Mouse (Mus musculus) gastrocnemius, adult 2 months (tissue): ENCODE results near the gene Miox. TPM values are rescaled to one million over a fixed set of nuclear protein-coding genes. Genes with fewer than 3 reads are reported as not detected.

ENCODE experiments used
- DNase-seq: peaks from one replicate; pipeline ENCODE4 v3.0.0; 2022
- H3K27ac ChIP-seq: fragments of 200-600 bp; 2 replicates; pipeline ENCODE4 v1.8.1; 2022; ENCODE audit warnings: mild to moderate bottlenecking
- H3K4me3 ChIP-seq: fragments of 200-600 bp; 2 replicates; pipeline ENCODE4 v1.8.1; 2022; ENCODE audit warnings: mild to moderate bottlenecking, moderate library complexity
- CTCF ChIP-seq: fragments of 200-600 bp; IDR thresholded peaks from 2 replicates; pipeline ENCODE4 v1.8.1; 2022; ENCODE audit warnings: antibody characterized with exemption, mild to moderate bottlenecking, moderate library complexity
- intact Hi-C: fragments of 180-260 bp; cut with DNase I; formaldehyde crosslinking; loops from one replicate; pipeline ENCODE4 v1.15.1; 2025
- total RNA-seq, 2 experiments: library from RNA; stranded (reverse); gene quantifications; 2 replicates each; pipeline ENCODE4 v1.2.3; 2021

Gene Miox
- total RNA-seq, 2 experiments from 2014 or later: not detected

DNA sequence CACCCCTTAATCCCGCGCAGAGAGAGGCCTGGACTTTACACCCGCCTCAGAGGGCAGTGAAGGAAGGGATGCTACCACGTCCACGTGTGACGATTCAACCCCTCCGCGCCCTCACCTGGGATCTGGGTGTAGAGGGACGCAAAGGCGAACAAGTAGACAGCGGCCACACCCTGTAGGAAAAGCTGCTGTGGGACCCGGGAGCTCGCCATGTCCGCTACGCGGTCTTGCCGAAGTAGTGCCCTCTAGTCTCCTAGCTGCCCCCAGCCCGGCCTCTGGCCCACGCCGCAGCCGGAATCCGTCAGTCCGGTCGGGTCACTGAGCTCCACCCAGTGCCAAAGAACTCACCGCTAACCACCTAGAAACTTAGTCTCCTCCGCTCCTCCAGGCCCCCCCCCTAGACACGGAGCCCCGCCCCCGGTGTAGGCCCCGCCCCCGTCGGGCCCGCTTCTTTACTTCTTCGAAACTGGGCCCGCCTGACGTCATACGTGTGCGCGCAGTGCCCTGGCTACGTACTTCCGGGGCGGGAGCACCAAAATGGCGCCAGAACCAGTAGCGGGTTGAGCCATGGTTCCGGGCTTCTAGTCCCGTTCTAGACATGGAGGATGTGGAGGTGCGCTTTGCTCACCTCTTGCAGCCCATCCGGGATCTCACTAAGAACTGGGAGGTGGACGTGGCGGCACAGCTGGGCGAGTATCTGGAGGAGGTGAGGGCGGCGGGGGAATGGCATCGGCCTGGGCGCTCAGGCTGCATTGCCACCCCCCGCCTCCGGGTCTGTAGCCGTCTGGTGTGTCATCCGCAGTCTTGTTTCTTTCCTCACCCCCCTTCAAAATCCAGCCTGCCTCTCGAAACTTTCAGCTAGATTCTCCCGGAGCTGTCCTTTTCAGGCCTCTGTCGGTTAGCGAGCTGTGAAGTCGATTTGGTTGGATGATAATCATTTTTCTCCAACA lies 21.3 kb downstream of the Miox start, which contains the start of the genes Lmf2 and Ncaph2:
Lmf2 (minus strand) TSS at position 419 of the 947 bp plus-strand sequence.
Ncaph2 (plus strand) TSS at position 479 of the 947 bp plus-strand sequence.
- Histone ChIP-seq H3K4me3 (peak within 1 kb of the TSS; percentile 96), H3K27ac (peak within 1 kb of the TSS; percentile 94)
- peak; percentile 97 for DNase-seq
- no peak for TF ChIP-seq CTCF
- intact Hi-C loops: loop anchor here (1.0 to 10.0 kb wide), 5 partner anchors 18 to 537 kb away; partner anchors contain the start of genes Alg12, C730034F03Rik, Chkb and Creld2

DNA sequence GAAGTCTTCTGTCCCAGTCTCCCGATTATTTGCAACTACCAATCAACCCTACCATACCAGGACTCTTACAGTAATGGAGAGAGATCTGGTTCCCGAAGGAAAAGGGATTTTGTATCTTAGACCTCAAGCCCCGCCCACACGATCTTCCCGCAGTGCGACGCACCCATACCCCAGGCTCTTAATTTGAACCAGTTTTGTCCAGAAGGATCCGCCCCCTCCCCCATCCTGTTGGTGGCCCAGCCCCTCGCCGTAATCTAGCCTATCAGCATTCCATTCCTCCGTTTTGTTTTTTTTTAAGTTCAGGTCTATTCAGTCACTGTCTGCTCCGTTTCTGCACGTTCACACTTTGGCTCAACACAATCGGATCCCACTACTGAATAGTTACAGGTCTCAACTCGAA lies 22.2 kb downstream of the Miox start:
- Histone ChIP-seq H3K27ac (peak overlapping the region; percentile 94), H3K4me3 (peak overlapping the region; percentile 96)
- no peak for DNase-seq
- intact Hi-C loops: loop anchor here (2.0 to 10.0 kb wide), 3 partner anchors 72 to 538 kb away; partner anchors contain the start of genes Alg12, C730034F03Rik, Chkb and Creld2
- no peak for TF ChIP-seq CTCF

DNA sequence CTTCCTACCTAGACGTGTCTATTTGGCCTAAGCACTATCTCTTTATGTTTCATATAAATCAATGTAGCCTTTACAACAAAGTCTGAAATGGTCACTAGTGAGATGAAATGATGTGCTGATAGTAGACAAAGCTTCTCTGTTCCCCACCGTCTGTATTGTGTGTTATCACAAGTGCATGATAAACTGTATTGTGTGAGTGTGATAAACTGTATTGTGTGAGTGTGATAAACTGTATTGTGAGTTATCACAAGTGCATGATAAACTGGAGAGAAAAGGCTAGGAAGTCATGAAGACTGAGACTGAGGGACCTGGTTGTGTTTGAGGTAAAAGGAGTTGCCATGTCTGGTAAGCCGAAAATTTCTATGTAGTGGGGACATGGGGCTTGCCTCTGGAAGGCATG lies 24.6 kb downstream of the Miox start:
- TF ChIP-seq CTCF: no peak
- Histone ChIP-seq H3K27ac (no peak overlapping the region), H3K4me3 (no peak overlapping the region)
- no peak for DNase-seq
- intact Hi-C loops: loop anchor here (10.0 kb wide), 1 partner anchor 176 kb away; no protein-coding TSS in a partner anchor

DNA sequence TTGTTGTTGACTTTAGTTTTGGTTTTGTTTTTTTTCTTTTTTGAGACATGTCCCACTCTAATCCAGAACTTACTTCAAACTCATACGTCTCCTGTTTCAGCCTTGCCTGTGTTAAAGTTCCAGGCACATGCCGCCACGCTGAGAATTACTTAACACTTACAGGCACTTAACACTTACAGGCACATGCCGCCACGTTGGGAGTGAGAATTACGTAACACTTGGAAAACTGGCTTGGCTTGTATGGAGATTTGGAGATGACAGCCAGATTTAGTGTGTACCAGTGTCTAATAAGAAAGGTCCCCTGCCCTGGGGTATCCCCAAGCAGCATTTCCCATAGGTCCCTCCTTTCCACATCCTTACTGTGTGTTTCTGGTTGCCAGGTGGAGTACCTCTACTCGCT lies 28.9 kb downstream of the Miox start:
- DNase-seq: no peak
- intact Hi-C loops: no loop called here
- Histone ChIP-seq H3K4me3 (no peak overlapping the region), H3K27ac (no peak overlapping the region)
- TF ChIP-seq CTCF: no peak

DNA sequence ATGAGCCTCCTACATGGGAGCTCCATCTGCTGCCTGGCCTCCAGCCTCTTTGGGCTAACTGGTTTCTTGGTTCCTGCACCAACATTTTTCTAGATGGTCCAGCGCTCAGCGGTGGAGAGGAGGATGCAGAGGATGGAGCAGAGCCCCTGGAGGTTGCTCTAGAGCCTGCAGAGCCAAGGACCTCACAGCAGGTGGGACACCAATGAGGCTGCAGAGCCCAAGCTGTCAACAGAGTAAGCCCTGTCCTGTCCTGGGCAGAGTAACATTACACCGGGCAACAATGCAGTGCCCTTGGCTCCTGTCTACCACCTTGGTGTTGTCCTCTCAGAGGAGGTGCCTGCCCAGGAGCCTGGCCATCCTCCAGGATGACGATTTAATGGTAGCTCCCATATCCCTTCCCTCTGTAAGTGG lies 30.9 kb downstream of the Miox start:
- Histone ChIP-seq H3K4me3 (no peak overlapping the region), H3K27ac (no peak overlapping the region)
- intact Hi-C loops: no loop called here
- no peak for DNase-seq
- TF ChIP-seq CTCF: no peak

DNA sequence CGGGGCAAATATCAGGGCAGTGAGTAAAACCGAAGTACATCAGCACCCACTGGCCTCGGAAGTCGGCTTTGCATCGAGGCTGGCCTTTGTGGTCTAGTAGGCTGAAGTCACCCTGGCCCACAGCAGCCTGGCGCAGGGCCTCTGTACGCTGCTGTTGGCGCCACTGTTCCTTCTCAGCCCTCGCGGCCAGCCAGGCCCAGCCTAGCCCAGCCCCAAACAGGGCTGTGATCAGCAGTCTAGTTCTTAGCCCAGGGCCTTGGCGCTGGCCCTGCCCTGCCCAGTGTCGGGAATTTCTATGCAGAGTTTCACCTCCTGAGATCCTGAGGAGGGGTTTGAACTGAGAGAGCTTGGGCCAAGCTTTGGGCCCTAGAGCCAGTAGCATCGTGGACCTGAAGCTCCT lies 37.9 kb downstream of the Miox start:
- Histone ChIP-seq H3K4me3 (no peak overlapping the region), H3K27ac (no peak overlapping the region)
- no peak for DNase-seq
- intact Hi-C loops: loop anchor here (5.0 kb wide), 1 partner anchor 95 kb away; no protein-coding TSS in a partner anchor
- no peak for TF ChIP-seq CTCF

DNA sequence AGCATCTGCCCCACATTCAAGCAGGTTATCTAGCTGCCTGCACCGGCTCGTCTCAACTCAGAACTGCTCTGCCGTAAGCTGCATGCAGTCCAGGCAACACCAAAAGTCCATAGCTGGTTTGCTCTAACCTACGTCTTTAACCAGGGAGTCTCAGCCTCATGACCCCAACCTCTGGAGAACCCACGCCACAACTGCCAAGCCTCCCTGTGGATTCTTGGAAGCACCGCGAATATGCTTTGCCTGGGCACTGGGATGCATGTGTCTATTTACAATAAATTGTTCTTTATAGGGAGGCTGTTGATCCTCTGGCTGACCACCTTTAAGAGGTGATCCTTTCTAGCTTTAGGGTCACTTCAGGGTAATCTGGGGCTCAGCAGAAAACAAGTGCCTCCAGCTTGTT lies 38.3 kb downstream of the Miox start:
- intact Hi-C loops: loop anchor here (5.0 kb wide), 1 partner anchor 95 kb away; no protein-coding TSS in a partner anchor
- TF ChIP-seq CTCF: no peak
- no peak for DNase-seq
- Histone ChIP-seq H3K4me3 (peak overlapping the region; percentile 89), H3K27ac (peak overlapping the region; percentile 95)

DNA sequence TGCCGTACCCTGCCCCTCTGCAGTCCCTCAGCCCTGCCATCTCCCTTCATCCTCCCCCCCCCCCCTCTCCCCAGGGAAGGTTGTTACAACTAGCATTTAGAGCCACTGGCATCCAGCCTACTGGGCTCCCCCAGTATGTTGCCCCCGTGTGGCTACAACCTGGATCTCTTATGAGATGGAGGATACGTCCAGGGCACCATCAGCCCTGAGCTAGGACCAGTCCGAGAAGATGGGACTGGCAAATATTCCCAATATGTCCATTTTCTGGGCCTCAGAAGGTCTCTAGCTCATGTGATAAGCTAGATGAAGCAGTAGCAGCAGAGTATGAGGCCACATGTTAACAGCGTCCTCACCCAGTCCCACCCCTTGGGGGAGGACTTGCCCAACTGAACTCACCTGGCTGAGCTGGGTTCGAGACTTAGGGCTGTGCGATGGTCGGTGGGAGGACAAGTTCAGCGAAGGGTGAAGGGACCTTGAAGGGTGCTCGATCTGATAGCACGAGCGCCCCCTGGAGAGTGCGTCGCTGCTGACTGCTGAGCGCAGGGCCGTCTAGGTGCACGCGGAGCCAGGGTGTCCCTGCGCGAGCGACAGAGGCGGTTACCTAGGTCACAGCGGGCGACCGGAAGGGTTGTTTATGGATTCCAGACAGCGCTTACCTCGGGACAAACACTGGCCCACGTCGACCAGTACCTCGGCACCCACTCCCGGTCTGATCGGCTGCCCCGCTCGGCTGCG lies 39.0 kb downstream of the Miox start:
- Histone ChIP-seq H3K27ac (peak overlapping the region; percentile 95), H3K4me3 (peak overlapping the region; percentile 89)
- DNase-seq: peak; percentile 91
- intact Hi-C loops: loop anchor here (1.0 to 5.0 kb wide), 2 partner anchors 18 to 94 kb away; partner anchors contain the start of genes Lmf2 and Ncaph2
- peak; percentile 76 for TF ChIP-seq CTCF

DNA sequence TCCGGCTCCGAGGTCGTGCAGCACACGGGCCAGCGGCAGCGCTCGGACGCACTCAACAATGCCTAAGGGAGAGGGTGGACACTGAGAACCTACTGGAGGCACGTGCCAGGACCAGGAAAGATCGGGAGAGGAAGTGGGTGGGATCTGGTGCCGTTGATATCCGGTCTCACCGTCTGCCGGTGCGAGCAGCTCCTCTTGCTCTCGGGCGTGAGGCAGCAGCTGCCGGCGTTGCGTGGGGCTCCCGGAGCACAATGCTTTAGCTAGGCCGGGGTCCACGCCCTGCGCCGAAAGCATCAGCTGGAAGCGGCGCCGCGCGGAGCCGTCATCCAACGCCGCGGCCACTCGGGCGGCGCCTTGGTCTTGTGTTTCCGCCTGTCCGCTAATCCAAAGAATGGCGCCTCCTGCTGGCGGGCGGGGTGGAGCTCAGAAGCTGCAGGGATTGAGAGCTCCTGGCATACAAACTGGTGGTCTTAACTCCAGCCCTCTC lies 39.6 kb downstream of the Miox start, which contains the start of gene Sco2:
Sco2 (minus strand) TSS at position 85 of the 487 bp plus-strand sequence.
- DNase-seq: peak; percentile 96
- Histone ChIP-seq H3K4me3 (peak within 1 kb of the TSS; percentile 89), H3K27ac (peak within 1 kb of the TSS; percentile 95)
- TF ChIP-seq CTCF: peak; percentile 97
- intact Hi-C loops: loop anchor here (1.0 to 5.0 kb wide), 2 partner anchors 19 to 93 kb away; partner anchors contain the start of genes Lmf2 and Ncaph2

DNA sequence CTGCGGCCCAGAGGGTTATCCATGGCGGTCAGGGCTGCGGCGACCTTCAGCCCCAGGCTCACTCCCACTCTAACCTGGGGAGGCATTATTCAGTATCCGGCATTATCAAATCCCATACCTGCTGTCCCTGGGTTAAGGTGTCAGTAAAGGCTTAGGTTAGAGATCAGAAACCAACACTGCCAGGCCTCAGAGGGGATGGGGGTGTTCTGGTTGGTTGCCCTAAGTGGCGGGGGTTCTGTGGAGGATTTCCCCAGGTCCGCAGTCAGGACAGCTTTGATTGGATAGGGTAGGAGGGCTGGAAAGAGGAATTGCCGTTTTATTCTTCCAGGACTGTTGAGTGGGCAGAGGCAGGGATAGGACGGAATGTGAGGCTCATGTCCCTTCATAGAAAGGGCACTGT lies 40.1 kb downstream of the Miox start:
- peak overlapping the region; percentile 95 for H3K27ac ChIP-seq
- DNase-seq: no peak
- intact Hi-C loops: loop anchor here (5.0 kb wide), 1 partner anchor 93 kb away; no protein-coding TSS in a partner anchor
- H3K4me3 ChIP-seq: peak overlapping the region; percentile 89
- no peak for TF ChIP-seq CTCF

DNA sequence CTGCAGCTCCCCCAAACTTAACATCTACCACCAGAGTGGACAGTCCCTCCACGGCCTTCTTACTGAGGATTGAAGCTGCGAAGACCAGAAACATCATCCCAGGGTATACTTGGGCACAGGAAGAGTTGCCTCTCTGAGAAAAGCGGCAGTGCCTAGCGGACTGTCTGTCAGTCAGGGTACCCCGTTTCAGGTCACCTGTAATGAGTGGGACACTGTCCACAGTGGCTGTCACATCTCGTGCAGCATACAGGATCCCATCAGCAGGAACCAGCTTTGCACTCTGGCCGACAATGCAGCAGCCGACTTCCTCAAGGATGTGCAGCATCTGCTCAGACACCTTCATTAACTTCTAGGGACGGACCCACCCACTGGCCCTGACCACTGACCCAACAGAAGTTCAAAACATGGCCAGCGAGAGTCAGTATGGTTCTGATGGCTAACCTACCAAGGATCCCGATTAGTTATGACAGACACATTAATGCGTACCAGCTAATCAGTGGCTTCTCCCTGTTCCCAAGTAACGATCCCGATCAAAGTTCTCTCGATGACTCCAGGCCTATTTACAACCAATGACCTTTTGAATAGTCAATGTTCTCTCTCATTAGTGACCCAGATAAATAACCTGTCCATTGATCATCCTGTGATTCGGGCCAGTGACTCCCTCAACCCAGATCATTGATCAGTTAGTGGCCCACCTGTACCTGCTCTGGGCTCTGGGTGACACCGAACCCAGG lies 40.8 kb downstream of the Miox start:
- no peak overlapping the region; the same call in 1 of the 2 replicates for H3K4me3 ChIP-seq
- H3K27ac ChIP-seq: peak overlapping the region; percentile 95
- TF ChIP-seq CTCF: no peak
- DNase-seq: no peak
- intact Hi-C loops: loop anchor here (5.0 kb wide), 1 partner anchor 92 kb away; no protein-coding TSS in a partner anchor

DNA sequence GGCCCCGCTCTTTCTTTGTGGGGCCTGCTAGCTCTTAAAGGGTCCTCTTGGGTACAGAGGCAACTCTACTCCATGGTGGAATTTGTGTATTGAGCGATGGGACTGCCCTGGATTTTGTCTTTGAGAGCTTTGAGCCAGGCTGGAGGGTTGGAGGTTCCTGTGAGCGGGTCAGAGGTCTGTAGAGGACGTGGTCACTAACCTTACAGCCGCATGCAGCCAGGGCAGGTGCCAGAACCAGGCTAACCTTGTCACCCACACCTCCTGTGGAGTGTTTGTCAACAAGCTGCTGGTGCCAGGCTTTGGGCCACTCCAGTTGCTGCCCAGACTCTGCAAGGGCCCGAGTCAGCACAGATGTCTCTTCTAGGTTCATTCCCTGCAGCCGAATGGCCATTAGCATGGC lies 41.8 kb downstream of the Miox start:
- intact Hi-C loops: no loop called here

More for the DNA sequence above, 41.8 kb downstream of the Miox start:
- Histone ChIP-seq H3K4me3 (no peak overlapping the region), H3K27ac (no peak overlapping the region)
- TF ChIP-seq CTCF: no peak
- no peak for DNase-seq
